Mouse (Mus musculus): ENCODE results near the gene Olfr971. TPM values are rescaled to one million over a fixed set of nuclear protein-coding genes. Genes with fewer than 3 reads are reported as not detected.

The Olfr971 gene
- not detected for polyA plus RNA-seq (2014; fragmentation: Illumina TruSeq; extraction: RNeasy Lipid Tissue Mini Kit (QIAGEN cat#74804); ENCODE audit: low read depth, low replicate concordance)

DNA sequence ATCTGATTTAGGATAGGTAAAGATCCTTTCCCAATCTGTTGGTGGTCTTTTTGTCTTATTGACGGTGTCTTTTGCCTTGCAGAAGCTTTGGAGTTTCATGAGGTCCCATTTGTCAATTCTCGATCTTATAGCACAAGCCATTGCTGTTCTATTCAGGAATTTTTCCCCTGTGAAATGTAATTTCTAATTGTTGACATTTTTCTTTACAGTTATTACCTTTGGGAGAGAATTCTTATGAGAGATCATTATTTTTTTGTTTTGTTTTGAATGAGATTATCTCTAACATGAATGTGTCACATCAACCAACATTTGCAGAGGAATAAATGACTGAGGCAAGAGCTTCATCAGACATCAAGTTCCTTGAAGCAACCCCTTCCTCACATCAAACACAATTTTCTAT lies at the start of gene Olfr971:
Gene Olfr971 (plus strand): TSS at position 301 of the 400 bp plus-strand sequence.

GRCm38 (mm10) chr9:39790558-39790957 lies 46.1 kb upstream of the Olfr971 start, which contains the start of gene Olfr969:
TSS of gene Olfr969 (plus strand) at chr9:39790945.

DNA sequence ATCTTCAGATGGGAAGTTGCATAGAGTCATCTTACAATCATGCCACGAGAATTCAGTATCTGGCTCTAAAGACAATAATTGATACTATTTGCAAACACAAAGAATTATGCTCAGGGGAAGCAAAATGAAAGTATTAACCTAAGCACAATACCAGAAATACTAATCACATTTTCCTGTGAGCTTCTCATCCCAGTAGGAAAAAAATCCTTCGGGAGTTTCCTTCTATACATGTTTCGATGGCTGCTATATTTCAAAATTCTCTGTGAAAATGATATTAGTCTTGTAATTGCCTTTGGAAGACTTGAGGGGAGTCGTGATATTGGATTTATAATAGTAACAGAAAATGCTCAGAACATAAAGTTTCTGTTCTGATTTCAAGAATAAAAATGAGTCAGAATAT lies 28.1 kb upstream of the Olfr971 start, which contains the start of gene Olfr970:
Gene Olfr970 (plus strand): TSS at position 301 of the 400 bp plus-strand sequence.

GRCm38 (mm10) chr9:39866122-39866521 lies 29.4 kb downstream of the Olfr971 start, which contains the start of gene Olfr972:
TSS of gene Olfr972 (plus strand) at chr9:39866422.

Other genes with a start within 250 kb of the Olfr971 start
- 0.08 TPM for gene AW551984, start 232.5 kb upstream of the Olfr971 start, polyA plus RNA-seq (2014; fragmentation: Illumina TruSeq; extraction: RNeasy Lipid Tissue Mini Kit (QIAGEN cat#74804); ENCODE audit: low read depth, low replicate concordance)
- not detected for gene Olfr148, start 226.2 kb upstream of the Olfr971 start, polyA plus RNA-seq (2014; fragmentation: Illumina TruSeq; extraction: RNeasy Lipid Tissue Mini Kit (QIAGEN cat#74804); ENCODE audit: low read depth, low replicate concordance)
- gene Olfr960, start 215.5 kb upstream of the Olfr971 start, polyA plus RNA-seq (2014; fragmentation: Illumina TruSeq; extraction: RNeasy Lipid Tissue Mini Kit (QIAGEN cat#74804); ENCODE audit: low read depth, low replicate concordance), result not detected
- not detected for gene Olfr961, start 191.8 kb upstream of the Olfr971 start, polyA plus RNA-seq (2014; fragmentation: Illumina TruSeq; extraction: RNeasy Lipid Tissue Mini Kit (QIAGEN cat#74804); ENCODE audit: low read depth, low replicate concordance)
- gene Olfr963, start 169.7 kb upstream of the Olfr971 start, polyA plus RNA-seq (2014; fragmentation: Illumina TruSeq; extraction: RNeasy Lipid Tissue Mini Kit (QIAGEN cat#74804); ENCODE audit: low read depth, low replicate concordance), result not detected
- gene Olfr149, start 129.8 kb upstream of the Olfr971 start, polyA plus RNA-seq (2014; fragmentation: Illumina TruSeq; extraction: RNeasy Lipid Tissue Mini Kit (QIAGEN cat#74804); ENCODE audit: low read depth, low replicate concordance), result not detected
- not detected for gene Olfr965, start 125.5 kb upstream of the Olfr971 start, polyA plus RNA-seq (2014; fragmentation: Illumina TruSeq; extraction: RNeasy Lipid Tissue Mini Kit (QIAGEN cat#74804); ENCODE audit: low read depth, low replicate concordance)
- not detected for gene Olfr150, start 105.9 kb upstream of the Olfr971 start, polyA plus RNA-seq (2014; fragmentation: Illumina TruSeq; extraction: RNeasy Lipid Tissue Mini Kit (QIAGEN cat#74804); ENCODE audit: low read depth, low replicate concordance)
- not detected for gene Olfr967, start 90.6 kb upstream of the Olfr971 start, polyA plus RNA-seq (2014; fragmentation: Illumina TruSeq; extraction: RNeasy Lipid Tissue Mini Kit (QIAGEN cat#74804); ENCODE audit: low read depth, low replicate concordance)
- gene Olfr968, start 53.6 kb upstream of the Olfr971 start, polyA plus RNA-seq (2014; fragmentation: Illumina TruSeq; extraction: RNeasy Lipid Tissue Mini Kit (QIAGEN cat#74804); ENCODE audit: low read depth, low replicate concordance), result not detected
- gene Olfr969, start 45.9 kb upstream of the Olfr971 start, polyA plus RNA-seq (2014; fragmentation: Illumina TruSeq; extraction: RNeasy Lipid Tissue Mini Kit (QIAGEN cat#74804); ENCODE audit: low read depth, low replicate concordance), result not detected
- not detected for gene Olfr970, start 28.0 kb upstream of the Olfr971 start, polyA plus RNA-seq (2014; fragmentation: Illumina TruSeq; extraction: RNeasy Lipid Tissue Mini Kit (QIAGEN cat#74804); ENCODE audit: low read depth, low replicate concordance)
- not detected for gene Olfr972, start 29.5 kb downstream of the Olfr971 start, polyA plus RNA-seq (2014; fragmentation: Illumina TruSeq; extraction: RNeasy Lipid Tissue Mini Kit (QIAGEN cat#74804); ENCODE audit: low read depth, low replicate concordance)
- not detected for gene Olfr229, start 70.5 kb downstream of the Olfr971 start, polyA plus RNA-seq (2014; fragmentation: Illumina TruSeq; extraction: RNeasy Lipid Tissue Mini Kit (QIAGEN cat#74804); ENCODE audit: low read depth, low replicate concordance)
- gene Olfr974, start 100.6 kb downstream of the Olfr971 start, polyA plus RNA-seq (2014; fragmentation: Illumina TruSeq; extraction: RNeasy Lipid Tissue Mini Kit (QIAGEN cat#74804); ENCODE audit: low read depth, low replicate concordance), result not detected
- gene Olfr975, start 115.2 kb downstream of the Olfr971 start, polyA plus RNA-seq (2014; fragmentation: Illumina TruSeq; extraction: RNeasy Lipid Tissue Mini Kit (QIAGEN cat#74804); ENCODE audit: low read depth, low replicate concordance), result not detected
- gene Olfr976, start 124.3 kb downstream of the Olfr971 start, polyA plus RNA-seq (2014; fragmentation: Illumina TruSeq; extraction: RNeasy Lipid Tissue Mini Kit (QIAGEN cat#74804); ENCODE audit: low read depth, low replicate concordance), result not detected
- gene Olfr978, start 155.2 kb downstream of the Olfr971 start, polyA plus RNA-seq (2014; fragmentation: Illumina TruSeq; extraction: RNeasy Lipid Tissue Mini Kit (QIAGEN cat#74804); ENCODE audit: low read depth, low replicate concordance), result not detected
- not detected for gene Olfr979, start 166.6 kb downstream of the Olfr971 start, polyA plus RNA-seq (2014; fragmentation: Illumina TruSeq; extraction: RNeasy Lipid Tissue Mini Kit (QIAGEN cat#74804); ENCODE audit: low read depth, low replicate concordance)
- gene Olfr980, start 172.7 kb downstream of the Olfr971 start, polyA plus RNA-seq (2014; fragmentation: Illumina TruSeq; extraction: RNeasy Lipid Tissue Mini Kit (QIAGEN cat#74804); ENCODE audit: low read depth, low replicate concordance), result not detected
- not detected for gene Olfr981, start 184.6 kb downstream of the Olfr971 start, polyA plus RNA-seq (2014; fragmentation: Illumina TruSeq; extraction: RNeasy Lipid Tissue Mini Kit (QIAGEN cat#74804); ENCODE audit: low read depth, low replicate concordance)
- not detected for gene Olfr982, start 237.0 kb downstream of the Olfr971 start, polyA plus RNA-seq (2014; fragmentation: Illumina TruSeq; extraction: RNeasy Lipid Tissue Mini Kit (QIAGEN cat#74804); ENCODE audit: low read depth, low replicate concordance)